Mouse (Mus musculus): ENCODE results near the gene Egf. TPM values are rescaled to one million over a fixed set of nuclear protein-coding genes. Genes with fewer than 3 reads are reported as not detected.

Egf gene
- polyA plus RNA-seq, 1 experiment, result 1.6 TPM

- WGBS, result under 1% methylated on average over 24 of the region's 24 CpGs
- peak; percentile 89 for DNase-seq (ENCODE audit: low read depth, low spot score)
Measured at GRCm38 (mm10) chr3:129724961-129725501, 30.1 kb downstream of the Egf start.

- no peak for DNase-seq (ENCODE audit: low read depth, low spot score)
- 50% methylated on average over 5 of the region's 5 CpGs for WGBS
Measured at GRCm38 (mm10) chr3:129724505-129724904, 30.6 kb downstream of the Egf start.

- DNase-seq (ENCODE audit: low read depth, low spot score), result no peak
- 74% methylated on average over 4 of the region's 4 CpGs for WGBS
Measured at GRCm38 (mm10) chr3:129723311-129723710, 31.8 kb downstream of the Egf start.

GRCm38 (mm10) chr3:129714542-129715145, 40.5 kb downstream of the Egf start:
- no peak for DNase-seq (ENCODE audit: low read depth, low spot score)
- WGBS, result 66% methylated on average over 15 of the region's 15 CpGs

GRCm38 (mm10) chr3:129708157-129708556, 47.0 kb downstream of the Egf start:
- DNase-seq (ENCODE audit: low read depth, low spot score), result no peak
- WGBS, result 22% methylated on average over 5 of the region's 5 CpGs

- 90% methylated on average over 8 of the region's 8 CpGs for WGBS
- no peak for DNase-seq (ENCODE audit: low read depth, low spot score)
Measured at GRCm38 (mm10) chr3:129698882-129699281, 56.2 kb downstream of the Egf start.

- WGBS, result 89% methylated on average over 6 of the region's 6 CpGs
- no peak for DNase-seq (ENCODE audit: low read depth, low spot score)
Measured at GRCm38 (mm10) chr3:129698365-129698764, 56.8 kb downstream of the Egf start.

GRCm38 (mm10) chr3:129697691-129698090, 57.4 kb downstream of the Egf start:
- DNase-seq (ENCODE audit: low read depth, low spot score), result no peak
- WGBS, result 57% methylated on average over 10 of the region's 10 CpGs

GRCm38 (mm10) chr3:129695943-129696342, 59.2 kb downstream of the Egf start:
- whole genome bisulfite sequencing, result 84% methylated on average over 8 of the region's 8 CpGs
- no peak for DNase-seq (ENCODE audit: low read depth, low spot score)

GRCm38 (mm10) chr3:129693581-129693980, 61.5 kb downstream of the Egf start:
- WGBS, result 90% methylated on average over 4 of the region's 4 CpGs
- DNase-seq (ENCODE audit: low read depth, low spot score), result no peak

GRCm38 (mm10) chr3:129692816-129693215, 62.3 kb downstream of the Egf start:
- 70% methylated on average over 16 of the region's 16 CpGs for WGBS
- DNase-seq (ENCODE audit: low read depth, low spot score), result no peak

GRCm38 (mm10) chr3:129687429-129687828, 67.7 kb downstream of the Egf start:
- 74% methylated on average over 5 of the region's 5 CpGs for WGBS
- DNase-seq (ENCODE audit: low read depth, low spot score), result no peak

GRCm38 (mm10) chr3:129686698-129687333, 68.3 kb downstream of the Egf start:
- peak; percentile 52 for DNase-seq (ENCODE audit: low read depth, low spot score)
- WGBS, result 50% methylated on average over 8 of the region's 8 CpGs

GRCm38 (mm10) chr3:129686196-129686595, 68.9 kb downstream of the Egf start:
- WGBS, result 92% methylated on average over 12 of the region's 12 CpGs
- no peak for DNase-seq (ENCODE audit: low read depth, low spot score)

- 90% methylated on average over 10 of the region's 10 CpGs for WGBS
- DNase-seq (ENCODE audit: low read depth, low spot score), result no peak
Measured at GRCm38 (mm10) chr3:129683060-129683679, 71.9 kb downstream of the Egf start.

- WGBS, result 80% methylated on average over 10 of the region's 10 CpGs
- no peak for DNase-seq (ENCODE audit: low read depth, low spot score)
Measured at GRCm38 (mm10) chr3:129682389-129682788, 72.7 kb downstream of the Egf start.

- DNase-seq (ENCODE audit: low read depth, low spot score), result no peak
- WGBS, result 53% methylated on average over 4 of the region's 4 CpGs
Measured at GRCm38 (mm10) chr3:129681841-129682240, 73.3 kb downstream of the Egf start.

- WGBS, result 69% methylated on average over 5 of the region's 5 CpGs
- no peak for DNase-seq (ENCODE audit: low read depth, low spot score)
Measured at GRCm38 (mm10) chr3:129680258-129680657, 74.9 kb downstream of the Egf start.

- DNase-seq (ENCODE audit: low read depth, low spot score), result no peak
- WGBS, result 91% methylated on average over 7 of the region's 7 CpGs
Measured at GRCm38 (mm10) chr3:129675923-129676322, 79.2 kb downstream of the Egf start.

GRCm38 (mm10) chr3:129663906-129664305, 91.2 kb downstream of the Egf start:
- DNase-seq (ENCODE audit: low read depth, low spot score), result no peak
- WGBS, result 76% methylated on average over 2 of the region's 2 CpGs

GRCm38 (mm10) chr3:129658776-129659175, 96.3 kb downstream of the Egf start:
- DNase-seq (ENCODE audit: low read depth, low spot score), result no peak
- WGBS, result 80% methylated on average over 7 of the region's 7 CpGs
